Mouse (Mus musculus): Measurements from ENCODE around the gene Pdzd3. TPM values are rescaled to one million over a fixed set of nuclear protein-coding genes. Genes with fewer than 3 reads are reported as not detected.
"Not testable (repeated sequence)": the region's sequence is repeated elsewhere in the genome, so short reads cannot be mapped to it uniquely, and the experiment has no call there.

Pdzd3 gene
- polyA plus RNA-seq (2016; fragmentation: Nextera tagmentation; extraction: Ambion mirVana), result 0.09 and 0.14 TPM in 2 replicates

DNA sequence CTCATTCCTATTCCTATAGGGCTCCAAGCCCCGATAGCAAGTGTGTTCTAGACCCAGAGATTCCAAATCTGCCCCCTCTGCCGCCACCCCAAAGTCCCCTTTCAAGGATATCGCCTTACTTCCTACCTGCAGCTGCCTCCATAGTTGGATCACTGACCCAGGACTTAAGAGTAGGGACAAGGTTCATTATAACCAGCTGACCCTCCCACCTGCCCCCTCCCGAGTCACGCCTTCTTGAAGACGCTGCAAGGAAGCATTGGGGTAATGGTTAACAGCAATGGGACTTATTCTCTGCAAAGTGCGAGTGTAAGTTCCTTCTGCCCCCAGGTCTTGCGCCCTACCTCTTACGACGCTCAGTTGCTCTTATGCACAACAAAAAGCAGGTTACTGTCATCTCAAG is at the start of gene Pdzd3:
TSS of gene Pdzd3 (minus strand) at position 158 of the 400 bp plus-strand sequence.
- no peaks in the 10 kb centered on the region for H3K36me3 ChIP-seq
- no peak within 1 kb of the TSS for H3K4me3 ChIP-seq
- H3K9ac ChIP-seq, result no peak within 1 kb of the TSS
- no peak for ATAC-seq (ENCODE audit: low FRiP score, low read depth)
- no peak within 1 kb of the TSS for H3K27ac ChIP-seq
- WGBS, result 80% methylated on average over 10 of the region's 10 CpGs
- no peaks in the 10 kb centered on the region for H3K27me3 ChIP-seq (replicated peaks)
- H3K4me2 ChIP-seq (replicated peaks), result no peak within 1 kb of the TSS
- no peaks in the 10 kb centered on the region for H3K9me3 ChIP-seq
- peaks cover 27% of the 10 kb centered on the region for H3K4me1 ChIP-seq

DNA sequence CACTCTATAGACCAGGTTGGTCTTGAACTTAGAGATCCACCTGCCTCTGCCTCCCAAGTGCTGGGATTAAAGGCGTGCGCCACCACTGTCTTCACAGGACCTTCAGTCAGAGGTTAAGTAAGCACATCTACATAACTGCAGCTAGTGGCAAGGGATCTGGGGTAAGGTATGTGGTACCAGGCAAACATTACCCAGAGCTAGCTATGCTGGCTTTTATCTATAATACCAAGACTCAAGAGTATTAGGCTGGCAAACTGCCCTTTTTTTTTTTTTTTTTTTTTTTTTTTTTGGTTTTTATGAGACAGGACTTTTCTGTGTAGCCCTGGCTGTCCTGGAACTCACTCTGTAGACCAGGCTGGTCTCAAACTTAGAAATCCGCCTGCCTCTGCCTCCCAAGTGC is 48.7 kb upstream of the Pdzd3 start:
- peaks cover 73% of the 10 kb centered on the region for H3K36me3 ChIP-seq
- WGBS, result 96% methylated on average over 3 of the region's 3 CpGs
- not testable (repeated sequence) for H3K27ac ChIP-seq; H3K27me3 ChIP-seq (replicated peaks); H3K4me1 ChIP-seq; H3K4me3 ChIP-seq; ATAC-seq (ENCODE audit: low FRiP score, low read depth); H3K9me3 ChIP-seq; H3K4me2 ChIP-seq (replicated peaks); H3K9ac ChIP-seq

DNA sequence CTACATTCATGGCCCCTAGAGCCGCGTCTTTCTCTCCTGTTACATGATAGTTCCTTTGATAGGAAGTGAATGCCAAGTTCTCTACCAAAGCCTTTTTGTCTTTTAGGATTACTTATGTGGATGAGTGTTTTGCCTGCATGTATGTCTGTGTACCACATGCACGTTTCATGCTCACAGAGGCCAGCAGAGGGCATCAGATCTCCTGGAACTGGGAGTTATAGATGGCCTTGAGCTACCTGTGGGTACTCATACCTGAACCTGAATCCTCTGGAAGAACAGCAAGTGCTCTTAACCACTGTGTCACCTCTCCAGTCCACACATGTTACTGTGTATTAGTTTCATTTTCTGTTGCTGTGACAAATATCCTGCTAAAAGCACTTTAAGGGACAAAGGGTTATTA is 41.2 kb upstream of the Pdzd3 start:
- Histone ChIP-seq H3K4me2 (replicated peaks) (no peak overlapping the region), H3K27me3 (replicated peaks) (peaks cover 6% of the 10 kb centered on the region; the same call in 1 of the 2 replicates), H3K36me3 (peaks cover 62% of the 10 kb centered on the region), H3K27ac (no peak overlapping the region), H3K4me1 (peaks cover 18% of the 10 kb centered on the region), H3K9ac (no peak overlapping the region), H3K4me3 (no peak overlapping the region), H3K9me3 (no peaks in the 10 kb centered on the region)
- WGBS, result 72% methylated on average over 3 of the region's 3 CpGs
- no peak for ATAC-seq (ENCODE audit: low FRiP score, low read depth)

DNA sequence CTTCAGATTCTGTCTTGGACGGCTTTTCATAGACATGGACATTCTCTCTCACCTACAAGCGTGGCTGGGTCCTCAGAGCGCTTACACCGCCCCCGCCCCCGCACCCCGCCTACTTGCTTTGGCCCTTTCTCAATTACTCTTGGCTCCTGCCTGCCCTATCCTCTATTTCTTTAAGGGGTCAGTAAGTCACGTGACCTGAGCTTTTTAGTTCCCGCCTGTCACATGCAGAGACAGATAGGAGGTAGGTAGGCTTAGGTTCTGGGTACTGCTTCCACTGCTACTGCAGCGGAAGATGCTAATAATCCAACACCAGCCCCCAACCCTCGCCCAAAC is 37.7 kb upstream of the Pdzd3 start:
- peaks cover 31% of the 10 kb centered on the region for H3K36me3 ChIP-seq
- 6% methylated on average over 11 of the region's 11 CpGs for WGBS
- H3K9ac ChIP-seq, result no peak overlapping the region
- H3K4me3 ChIP-seq, result no peak overlapping the region
- H3K27me3 ChIP-seq (replicated peaks), result peaks cover 14% of the 10 kb centered on the region
- H3K4me2 ChIP-seq (replicated peaks), result peak overlapping the region; percentile 76
- no peaks in the 10 kb centered on the region for H3K9me3 ChIP-seq
- peaks cover 35% of the 10 kb centered on the region for H3K4me1 ChIP-seq
- no peak overlapping the region for H3K27ac ChIP-seq
- no peak for ATAC-seq (ENCODE audit: low FRiP score, low read depth)

DNA sequence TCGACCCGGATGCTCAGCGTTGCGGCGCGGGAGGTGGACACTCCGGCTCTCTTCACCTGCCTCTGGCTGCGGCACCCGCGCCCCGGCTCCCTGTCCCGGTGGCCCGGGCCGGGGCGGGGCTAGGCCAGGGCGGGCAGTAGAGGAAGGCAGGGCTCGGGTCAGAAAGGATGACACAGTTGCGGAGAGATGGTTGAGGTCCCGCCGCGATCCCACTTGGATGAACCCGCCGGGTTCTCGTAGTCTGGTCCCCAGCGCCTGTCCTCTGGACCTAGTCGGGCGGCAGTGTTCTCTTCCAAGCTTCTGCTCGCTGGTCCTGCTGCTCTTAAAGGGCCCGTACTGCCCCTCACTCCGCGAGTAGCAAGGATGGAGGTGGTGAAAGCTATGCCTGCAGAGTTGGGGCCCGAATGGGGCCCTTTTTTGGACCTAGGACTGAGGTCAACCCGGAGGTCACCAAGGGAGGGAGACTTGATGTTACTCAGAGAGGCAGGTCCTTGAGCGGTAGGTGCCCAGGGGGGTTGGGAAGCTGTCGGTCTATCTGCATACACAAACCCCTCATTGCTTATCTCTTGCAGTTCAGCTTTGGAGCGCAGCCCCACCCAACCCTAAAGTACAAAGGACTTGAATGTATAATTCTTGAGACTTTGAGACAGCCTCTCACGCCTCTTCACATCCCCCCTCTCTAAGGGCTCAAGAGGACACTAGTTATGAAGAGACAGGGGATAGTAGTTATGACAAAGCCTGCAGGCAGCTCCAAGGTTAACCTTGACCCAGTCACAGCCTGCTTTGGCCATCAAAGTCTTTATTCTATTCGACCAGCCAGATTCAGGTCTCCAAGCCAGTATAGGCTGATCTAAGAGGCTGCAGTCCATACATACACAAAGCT is 37.0 kb upstream of the Pdzd3 start, which contains the start of gene Abcg4:
TSS of gene Abcg4 (minus strand) at position 540 of the 883 bp plus-strand sequence.
- 1% methylated on average over 38 of the region's 38 CpGs for WGBS
- Histone ChIP-seq H3K9ac (peak within 1 kb of the TSS; percentile 85), H3K36me3 (peaks cover 25% of the 10 kb centered on the region), H3K27me3 (replicated peaks) (peaks cover 14% of the 10 kb centered on the region), H3K4me2 (replicated peaks) (peak within 1 kb of the TSS; percentile 76), H3K27ac (peak within 1 kb of the TSS; percentile 37; the same call in 1 of the 2 replicates), H3K4me1 (peaks cover 35% of the 10 kb centered on the region), H3K9me3 (no peaks in the 10 kb centered on the region), H3K4me3 (peak within 1 kb of the TSS; percentile 73)
- peak; percentile 68 for ATAC-seq (ENCODE audit: low FRiP score, low read depth)

DNA sequence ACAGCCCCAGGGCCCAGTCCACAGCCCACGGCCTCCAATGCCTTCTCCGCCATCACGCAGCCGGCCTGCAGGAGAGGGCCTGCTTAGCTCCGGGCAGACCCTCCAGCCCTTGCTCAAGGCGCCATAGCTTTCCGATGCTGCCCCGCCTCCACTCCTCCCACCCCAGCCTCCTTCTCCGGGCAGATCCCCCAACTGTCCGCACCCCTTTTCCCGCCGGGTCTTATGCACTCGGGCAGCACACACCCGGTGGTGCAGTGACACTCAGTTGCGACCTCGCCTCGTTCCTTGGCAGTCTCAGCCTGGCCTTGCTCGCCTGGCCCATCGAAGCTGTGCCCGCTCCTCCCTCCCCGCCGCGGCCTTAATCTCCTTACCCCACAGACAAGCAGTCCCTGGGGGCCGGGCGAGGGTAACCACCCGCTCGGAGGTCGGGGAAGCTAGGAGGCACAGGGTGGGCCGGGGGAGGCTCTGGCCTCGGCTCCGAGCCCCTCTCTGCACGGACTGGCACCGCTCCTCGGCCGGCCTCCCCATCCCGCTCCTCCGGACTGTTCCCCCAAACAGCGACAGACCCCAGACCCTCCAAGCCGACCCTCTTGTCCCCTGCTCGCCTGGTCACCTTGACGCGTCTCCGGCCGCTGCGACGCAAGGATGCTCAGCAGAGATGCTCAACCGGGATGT is 36.3 kb upstream of the Pdzd3 start:
- peak overlapping the region; percentile 85 for H3K9ac ChIP-seq
- H3K4me3 ChIP-seq, result peak overlapping the region; percentile 73
- peak overlapping the region; percentile 37; the same call in 1 of the 2 replicates for H3K27ac ChIP-seq
- H3K4me1 ChIP-seq, result peaks cover 35% of the 10 kb centered on the region
- peaks cover 17% of the 10 kb centered on the region for H3K36me3 ChIP-seq
- peak; percentile 55 for ATAC-seq (ENCODE audit: low FRiP score, low read depth)
- H3K4me2 ChIP-seq (replicated peaks), result peak overlapping the region; percentile 76
- H3K27me3 ChIP-seq (replicated peaks), result peaks cover 14% of the 10 kb centered on the region
- WGBS, result 1% methylated on average over 47 of the region's 47 CpGs
- H3K9me3 ChIP-seq, result no peaks in the 10 kb centered on the region

DNA sequence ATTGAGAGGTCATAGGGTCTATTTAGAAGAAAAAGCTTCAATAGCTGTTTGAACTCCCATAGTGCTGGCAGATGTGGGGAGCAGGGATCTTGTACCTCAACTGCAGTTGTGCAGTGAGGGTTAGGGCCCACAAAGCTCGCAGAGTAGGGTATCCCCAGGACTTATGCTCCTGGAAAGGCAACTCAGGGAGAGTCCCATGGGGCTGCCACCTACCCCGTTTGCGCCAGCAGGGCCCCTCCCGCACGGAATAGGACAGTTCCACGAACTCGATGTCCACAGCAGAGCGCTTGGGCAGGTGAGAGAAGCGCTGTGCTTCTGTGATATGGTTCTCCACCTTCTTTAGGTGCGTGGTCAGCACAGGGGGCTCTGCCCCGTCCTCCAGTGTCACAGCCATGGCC is 35.7 kb upstream of the Pdzd3 start:
- H3K27ac ChIP-seq, result no peak overlapping the region
- 0 out of 2 replicates have a peak, but pooled peaks have one; percentile 9 for ATAC-seq (ENCODE audit: low FRiP score, low read depth)

DNA sequence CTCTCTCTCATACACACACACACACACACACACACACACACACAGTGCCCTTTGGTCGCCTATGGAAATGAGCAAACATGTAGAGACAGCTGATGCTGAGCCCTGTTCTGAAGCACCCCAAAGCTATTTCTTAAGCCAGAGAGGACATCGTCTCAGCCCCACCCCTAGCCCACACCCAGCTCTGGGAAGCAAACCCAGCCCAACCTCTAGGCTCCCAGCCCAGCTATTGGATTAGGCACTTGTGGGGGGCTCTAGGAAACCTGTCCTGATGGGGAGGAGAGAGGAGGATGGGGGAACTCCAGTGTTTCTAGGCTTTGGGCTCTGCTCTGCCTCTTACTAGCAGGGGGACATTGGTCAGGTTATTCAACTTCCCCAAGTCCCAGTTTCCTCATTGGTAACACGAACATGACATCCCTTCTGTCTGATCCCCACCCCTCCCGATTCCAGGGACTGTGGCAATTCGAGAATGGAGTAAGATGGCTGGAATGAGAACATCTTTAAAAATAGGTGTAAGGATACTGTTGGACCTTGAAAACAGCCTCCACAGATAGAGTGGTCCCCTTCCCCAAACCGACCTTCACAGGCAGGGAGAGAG is 35.1 kb upstream of the Pdzd3 start:
- Histone ChIP-seq H3K4me2 (replicated peaks) (peak overlapping the region; percentile 76), H3K27ac (no peak overlapping the region), H3K9me3 (no peaks in the 10 kb centered on the region), H3K9ac (peak overlapping the region; percentile 85), H3K36me3 (peaks cover 15% of the 10 kb centered on the region), H3K27me3 (replicated peaks) (peaks cover 14% of the 10 kb centered on the region), H3K4me1 (peaks cover 35% of the 10 kb centered on the region), H3K4me3 (no peak overlapping the region)
- ATAC-seq (ENCODE audit: low FRiP score, low read depth), result no peak
- WGBS, result 15% methylated on average over 6 of the region's 6 CpGs

More for the DNA sequence above, 35.7 kb upstream of the Pdzd3 start:
- Histone ChIP-seq H3K4me3 (peak overlapping the region; percentile 73), H3K9me3 (no peaks in the 10 kb centered on the region), H3K4me1 (peaks cover 35% of the 10 kb centered on the region), H3K27me3 (replicated peaks) (peaks cover 14% of the 10 kb centered on the region), H3K36me3 (peaks cover 14% of the 10 kb centered on the region), H3K9ac (peak overlapping the region; percentile 85), H3K4me2 (replicated peaks) (peak overlapping the region; percentile 76)
- WGBS, result 5% methylated on average over 11 of the region's 11 CpGs

DNA sequence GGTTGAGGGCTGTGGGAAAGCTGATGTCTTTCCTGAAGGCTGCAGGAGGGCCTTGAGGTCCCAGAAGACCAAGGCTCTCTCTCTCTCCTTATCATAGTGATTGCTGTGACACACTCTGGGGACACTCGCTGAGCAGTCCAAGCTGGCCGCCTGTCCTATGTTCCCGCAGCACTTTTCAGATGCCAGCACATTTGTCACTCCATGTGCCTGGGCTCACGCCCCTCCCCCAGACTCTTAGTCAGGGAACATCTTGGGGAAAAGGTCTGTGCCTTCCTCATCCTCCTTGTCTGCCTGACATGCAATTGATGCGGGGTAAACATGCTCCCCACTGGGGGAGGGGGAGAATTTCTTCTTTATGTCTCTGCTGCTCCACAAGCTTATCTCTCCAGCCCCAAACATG is 31.9 kb upstream of the Pdzd3 start:
- H3K27ac ChIP-seq, result no peak overlapping the region
- H3K9ac ChIP-seq, result no peak overlapping the region
- WGBS, result 76% methylated on average over 5 of the region's 5 CpGs
- peaks cover 23% of the 10 kb centered on the region for H3K4me1 ChIP-seq
- ATAC-seq (ENCODE audit: low FRiP score, low read depth), result no peak
- peaks cover 8% of the 10 kb centered on the region; the same call in 1 of the 2 replicates for H3K27me3 ChIP-seq (replicated peaks)
- no peak overlapping the region for H3K4me2 ChIP-seq (replicated peaks)
- H3K36me3 ChIP-seq, result peaks cover 31% of the 10 kb centered on the region
- H3K4me3 ChIP-seq, result no peak overlapping the region
- H3K9me3 ChIP-seq, result no peaks in the 10 kb centered on the region

DNA sequence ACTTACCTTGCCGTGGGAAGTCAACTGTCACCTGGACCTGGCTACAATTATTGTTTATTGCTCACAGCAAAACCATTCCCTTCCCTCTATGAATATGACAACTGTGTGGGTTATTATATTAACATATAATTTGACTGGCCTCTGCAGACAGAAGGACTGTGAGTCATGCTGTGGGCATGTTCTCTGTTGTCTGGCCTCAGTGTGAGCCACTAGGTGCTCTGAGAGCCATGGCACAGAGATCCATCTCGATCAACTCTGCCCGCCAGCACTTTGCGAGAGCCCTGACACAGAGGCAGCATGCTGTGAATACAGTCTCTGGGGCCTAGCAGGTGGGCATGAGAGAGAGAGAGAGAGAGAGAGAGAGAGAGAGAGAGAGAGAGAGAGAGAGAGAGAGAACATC is 18.7 kb upstream of the Pdzd3 start:
- no peak for ATAC-seq (ENCODE audit: low FRiP score, low read depth)
- peaks cover 10% of the 10 kb centered on the region; the same call in 1 of the 2 replicates for H3K4me1 ChIP-seq
- no peaks in the 10 kb centered on the region for H3K27me3 ChIP-seq (replicated peaks)
- H3K9me3 ChIP-seq, result no peaks in the 10 kb centered on the region
- H3K4me3 ChIP-seq, result no peak overlapping the region
- no peak overlapping the region for H3K27ac ChIP-seq
- peaks cover 9% of the 10 kb centered on the region; the same call in 1 of the 2 replicates for H3K36me3 ChIP-seq
- 87% methylated on average over 4 of the region's 4 CpGs for WGBS
- no peak overlapping the region for H3K4me2 ChIP-seq (replicated peaks)
- no peak overlapping the region for H3K9ac ChIP-seq

DNA sequence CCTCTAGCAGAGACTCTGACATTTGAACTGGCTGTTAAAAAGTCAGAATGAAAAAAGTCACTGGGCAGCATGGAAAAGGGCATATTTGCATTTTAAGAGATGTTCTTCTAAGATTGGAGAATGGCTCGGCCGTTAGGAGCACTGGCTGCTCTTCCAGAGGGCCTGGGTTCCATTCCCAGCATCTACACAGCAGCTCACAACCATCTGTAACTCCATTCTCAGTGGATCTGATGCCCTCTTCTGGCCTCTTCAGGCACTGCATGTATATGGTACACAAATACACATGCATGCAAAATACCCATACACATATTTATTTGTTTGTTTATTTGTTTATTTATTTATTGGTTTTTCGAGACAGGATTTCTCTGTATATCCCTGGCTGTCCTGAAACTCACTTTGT is 17.8 kb upstream of the Pdzd3 start:
- no peaks in the 10 kb centered on the region for H3K9me3 ChIP-seq
- no peak overlapping the region for H3K4me3 ChIP-seq
- no peak overlapping the region for H3K27ac ChIP-seq
- WGBS, result 82% methylated on average over 3 of the region's 3 CpGs
- H3K36me3 ChIP-seq, result 0 out of 2 replicates have a peak, but pooled peaks cover 1% of the 10 kb centered on the region
- H3K9ac ChIP-seq, result no peak overlapping the region
- no peaks in the 10 kb centered on the region for H3K27me3 ChIP-seq (replicated peaks)
- H3K4me2 ChIP-seq (replicated peaks), result no peak overlapping the region
- ATAC-seq (ENCODE audit: low FRiP score, low read depth), result no peak
- peaks cover 10% of the 10 kb centered on the region; the same call in 1 of the 2 replicates for H3K4me1 ChIP-seq

DNA sequence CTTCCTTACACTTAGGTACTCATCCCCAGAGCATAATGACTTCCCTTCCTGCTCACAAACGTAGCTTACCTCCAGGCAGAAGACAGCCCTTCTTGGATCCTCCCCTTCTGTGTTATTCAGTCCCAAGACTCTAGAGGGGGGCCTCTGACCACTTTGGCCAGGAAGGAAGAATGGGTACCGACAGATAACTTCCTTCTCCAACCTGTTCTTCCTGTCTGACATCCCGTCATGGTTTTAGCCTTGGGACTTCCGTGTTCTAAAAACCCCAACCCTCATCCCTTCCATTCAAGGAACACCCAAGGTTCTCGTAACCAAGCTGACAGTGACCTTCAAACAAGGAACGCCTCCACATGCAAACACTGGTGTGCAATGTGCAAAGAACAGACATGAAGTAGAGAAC is 17.2 kb upstream of the Pdzd3 start, which contains the start of gene Nlrx1:
TSS of gene Nlrx1 (minus strand) at position 168 of the 400 bp plus-strand sequence.
- no peaks in the 10 kb centered on the region; the same call in 1 of the 2 replicates for H3K27me3 ChIP-seq (replicated peaks)
- no peak within 1 kb of the TSS for H3K27ac ChIP-seq
- H3K36me3 ChIP-seq, result no peaks in the 10 kb centered on the region
- WGBS, result 86% methylated on average over 6 of the region's 6 CpGs
- peak within 1 kb of the TSS; percentile 75 for H3K4me2 ChIP-seq (replicated peaks)
- peaks cover 10% of the 10 kb centered on the region; the same call in 1 of the 2 replicates for H3K4me1 ChIP-seq
- ATAC-seq (ENCODE audit: low FRiP score, low read depth), result no peak; the same call in 1 of the 2 replicates
- peak within 1 kb of the TSS; percentile 68 for H3K9ac ChIP-seq
- H3K4me3 ChIP-seq, result peak within 1 kb of the TSS; percentile 42
- no peaks in the 10 kb centered on the region for H3K9me3 ChIP-seq

Measured in neural tube, embryonic 12.5 days (tissue).